Mouse (Mus musculus) brain, embryonic 14.5 days (tissue): ENCODE data around the gene Ankrd39. TPM values are rescaled to one million over a fixed set of nuclear protein-coding genes. Genes with fewer than 3 reads are reported as not detected.

Experiments
- DNase-seq: peaks from one replicate; pipeline ENCODE4 v3.0.0-alpha.2; 2011; ENCODE audit warnings: low read depth
- CTCF ChIP-seq: fragments of 200-500 bp; IDR thresholded peaks from 2 replicates; pipeline ENCODE4 v1.5.1; 2012; ENCODE audit warnings: inconsistent platforms, mild to moderate bottlenecking, moderate library complexity, borderline replicate concordance; ENCODE audit not compliant: insufficient read depth, insufficient read length; ENCODE audit errors: extremely low read depth
- POLR2A ChIP-seq: fragments of 200-500 bp; IDR thresholded peaks from 2 replicates; pipeline ENCODE4 v1.6.1; 2012; ENCODE audit warnings: mild to moderate bottlenecking, inconsistent platforms, borderline replicate concordance; ENCODE audit not compliant: poor library complexity, insufficient read depth, insufficient read length, severe bottlenecking; ENCODE audit errors: extremely low read depth
- polyA plus RNA-seq: library from polyadenylated mRNA; depleted of rRNA; stranded (reverse); fragments of >200 nt; gene quantifications from 2 replicates; pipeline ENCODE4 v1.2.3, GENCODE M21; 2012

The Ankrd39 gene
- polyA plus RNA-seq, 1 experiment: 20.7 TPM

DNA sequence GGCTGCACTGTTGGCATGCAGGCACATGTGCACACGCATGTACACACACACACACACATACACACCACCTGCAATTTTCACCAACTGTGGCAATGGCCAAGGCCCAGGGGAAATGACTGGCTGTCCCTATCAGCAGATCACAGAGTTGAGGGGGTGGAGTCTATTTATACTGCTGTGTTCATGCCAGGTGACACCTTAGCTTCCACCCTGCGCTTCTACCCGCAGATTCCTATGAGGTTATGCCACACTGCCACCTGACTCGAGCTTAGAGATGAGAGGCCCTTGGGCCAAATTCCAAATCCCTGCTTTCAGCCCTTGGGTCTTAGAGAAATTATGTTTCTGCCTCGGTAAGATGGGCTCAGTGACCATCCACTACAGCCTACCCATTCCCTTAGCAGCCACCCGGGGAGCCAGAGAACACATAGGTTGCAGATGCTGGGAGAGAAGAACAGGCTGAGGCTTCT, 12.6 kb downstream of the Ankrd39 start:
- DNase-seq: no peak
- TF ChIP-seq CTCF: no peak
- no peak for TF ChIP-seq POLR2A

- TF ChIP-seq POLR2A (no peak), CTCF (no peak)
- DNase-seq: no peak
These were observed 13.7 kb downstream of the Ankrd39 start for GRCm38 (mm10) chr1:36533546-36533945.

GRCm38 (mm10) chr1:36531461-36531860, 15.8 kb downstream of the Ankrd39 start:
- no peak for DNase-seq
- no peak for TF ChIP-seq CTCF
- TF ChIP-seq POLR2A: no peak

- DNase-seq: no peak
- TF ChIP-seq POLR2A (no peak), CTCF (no peak)
These were observed 16.3 kb downstream of the Ankrd39 start for GRCm38 (mm10) chr1:36530962-36531361.

DNA sequence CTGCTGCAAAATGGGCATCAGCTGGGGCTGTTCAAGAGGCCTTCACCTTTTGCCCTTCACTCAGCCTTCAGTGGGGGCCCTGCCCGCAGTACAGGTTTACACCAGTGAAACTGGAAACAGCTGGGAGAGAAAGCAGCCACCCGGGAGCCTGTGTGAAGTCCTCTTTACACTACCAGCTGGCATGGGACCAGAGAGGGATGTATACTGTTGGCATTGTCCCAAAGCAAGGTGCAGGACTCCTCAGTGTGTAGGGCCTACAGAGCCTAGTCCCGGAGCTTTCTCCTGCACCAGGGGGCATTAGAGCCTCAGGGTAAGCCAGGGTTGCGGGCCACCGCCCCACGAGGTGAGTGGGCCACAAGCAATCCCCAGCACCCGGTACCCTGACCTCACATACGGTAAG, 16.8 kb downstream of the Ankrd39 start:
- no peak for TF ChIP-seq POLR2A
- no peak for TF ChIP-seq CTCF
- peak; percentile 54 for DNase-seq

GRCm38 (mm10) chr1:36529875-36530274, 17.4 kb downstream of the Ankrd39 start:
- TF ChIP-seq CTCF (no peak), POLR2A (no peak)
- no peak for DNase-seq

GRCm38 (mm10) chr1:36529274-36529673, 18.0 kb downstream of the Ankrd39 start:
- no peak for DNase-seq
- TF ChIP-seq POLR2A (no peak), CTCF (no peak)

GRCm38 (mm10) chr1:36528351-36528750, 18.9 kb downstream of the Ankrd39 start:
- TF ChIP-seq POLR2A (no peak), CTCF (no peak)
- peak; percentile 95 for DNase-seq

DNA sequence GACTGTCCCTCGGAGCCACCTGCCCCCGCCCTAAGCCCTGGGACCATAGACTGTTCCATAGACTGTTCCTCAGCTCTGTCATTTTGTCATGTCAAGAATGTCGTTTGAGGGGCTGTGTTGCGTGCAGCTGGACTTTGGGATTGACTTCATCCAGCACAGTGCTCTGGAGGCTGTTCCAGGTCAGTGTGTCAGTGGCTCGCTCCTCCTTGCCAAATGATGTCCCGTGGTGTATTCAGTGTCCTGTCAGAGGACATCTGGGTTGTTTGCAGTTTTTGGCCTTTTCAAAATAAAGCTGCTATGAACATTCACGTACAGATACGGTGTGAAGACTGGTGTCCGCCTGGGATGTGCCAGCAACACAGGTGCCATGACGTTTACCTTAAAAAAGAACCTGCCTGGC, 20.3 kb downstream of the Ankrd39 start:
- no peak for DNase-seq
- TF ChIP-seq CTCF: no peak
- no peak for TF ChIP-seq POLR2A

DNA sequence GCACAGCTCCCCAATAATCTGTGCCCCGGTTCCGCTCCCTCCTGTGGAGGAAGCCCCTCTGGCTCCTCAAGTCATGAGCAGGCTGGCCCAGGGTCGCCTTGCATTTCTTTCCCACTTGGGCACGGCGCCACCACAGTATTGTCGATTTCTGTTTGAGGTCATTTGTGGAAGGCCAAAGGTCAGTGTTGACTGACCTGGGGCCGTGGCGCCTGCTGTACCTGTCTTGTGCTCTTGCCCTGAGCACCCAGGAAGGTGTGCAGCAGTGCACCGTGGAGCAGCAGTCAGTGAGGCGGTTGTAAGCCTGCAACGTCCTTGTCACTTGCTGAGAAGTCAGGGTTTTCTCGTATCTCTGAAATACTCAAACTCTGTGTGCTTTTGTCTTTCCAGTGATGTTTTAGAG, 21.5 kb downstream of the Ankrd39 start:
- DNase-seq: no peak

DNA sequence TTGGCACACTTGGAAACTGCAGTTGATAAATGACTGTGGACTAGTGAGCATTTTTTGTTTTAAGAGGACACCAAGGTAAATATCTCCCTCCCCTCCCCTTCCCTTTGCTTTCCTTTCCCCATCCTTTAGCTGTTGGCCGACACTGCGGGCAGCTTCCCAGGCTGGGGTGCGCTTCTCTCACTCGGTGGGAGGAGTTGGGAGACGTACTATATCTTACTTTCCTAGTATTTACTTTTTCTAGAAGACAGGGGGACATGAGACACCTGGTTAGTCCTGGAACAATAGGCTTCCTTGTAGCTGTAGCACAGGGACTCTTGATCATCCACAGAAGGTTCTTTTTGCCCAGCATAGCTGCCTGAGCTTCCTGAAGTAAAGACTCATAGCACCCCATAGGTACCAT, 23.2 kb downstream of the Ankrd39 start:
- no peak for DNase-seq
- TF ChIP-seq CTCF (no peak), POLR2A (no peak)

More for the DNA sequence above, 21.5 kb downstream of the Ankrd39 start:
- TF ChIP-seq CTCF: no peak
- no peak for TF ChIP-seq POLR2A

DNA sequence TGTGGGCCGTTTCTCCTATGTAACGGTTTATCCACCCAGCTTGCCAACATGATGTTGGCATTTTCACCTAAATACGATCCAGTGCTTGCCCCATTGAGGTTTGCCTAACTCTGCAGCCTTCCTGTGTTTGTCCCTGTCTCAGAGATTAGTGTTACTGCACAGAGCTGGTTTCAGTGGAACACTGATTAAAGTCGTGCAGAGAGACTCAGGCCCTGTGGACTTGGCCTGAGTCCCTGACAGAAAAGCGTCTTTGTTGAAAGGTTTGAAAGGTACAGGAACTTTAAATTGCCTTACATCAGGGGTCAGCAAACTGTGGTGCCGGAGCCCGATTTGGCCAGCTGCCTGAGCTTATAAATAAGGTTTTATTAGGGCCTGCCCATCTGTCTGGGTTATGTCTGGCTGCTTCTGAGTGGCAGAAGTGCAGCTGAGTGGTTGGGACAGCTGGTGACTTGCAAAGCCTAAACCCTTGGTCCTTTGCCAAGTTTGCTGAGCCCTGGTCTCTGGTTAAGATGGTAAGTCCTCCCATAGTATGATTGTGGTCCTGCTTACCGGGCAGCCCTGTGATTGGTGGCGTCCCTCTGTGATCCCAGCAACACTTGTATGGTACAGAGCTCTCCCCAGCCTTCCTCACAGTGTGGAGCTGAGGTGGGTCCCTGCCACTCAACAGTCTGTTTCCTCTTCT, 23.8 kb downstream of the Ankrd39 start:
- peak; percentile 94 for DNase-seq
- TF ChIP-seq POLR2A (no peak), CTCF (no peak)
